Mouse (Mus musculus): ENCODE measurements around the gene Vmp1. TPM values are rescaled to one million over a fixed set of nuclear protein-coding genes. Genes with fewer than 3 reads are reported as not detected.

The Vmp1 gene
- total RNA-seq, 4 experiments from 2014 or later, result 97.5 to 125 (median 114) TPM

DNA sequence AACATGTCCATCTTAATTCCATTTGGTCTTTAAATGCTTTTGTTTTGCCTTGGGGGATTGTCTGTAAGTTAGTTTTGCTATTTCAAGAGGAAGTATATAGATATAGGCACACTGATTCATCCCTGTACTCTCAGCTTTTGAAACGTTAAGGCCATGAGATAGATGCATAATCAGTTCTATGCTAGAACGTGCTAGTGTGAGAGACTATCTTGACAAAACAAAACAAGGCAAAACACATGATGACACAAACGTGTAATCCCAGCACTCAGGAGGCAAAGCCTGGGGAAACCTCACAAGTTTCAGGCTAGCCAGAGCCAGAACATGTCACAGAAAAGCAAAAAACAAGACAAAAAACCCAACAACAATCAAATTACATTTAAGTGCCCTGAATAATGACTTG lies 10.9 kb downstream of the Vmp1 start:
- DNase-seq (ENCODE audit: low spot score in 2 of 2), result no peak

DNA sequence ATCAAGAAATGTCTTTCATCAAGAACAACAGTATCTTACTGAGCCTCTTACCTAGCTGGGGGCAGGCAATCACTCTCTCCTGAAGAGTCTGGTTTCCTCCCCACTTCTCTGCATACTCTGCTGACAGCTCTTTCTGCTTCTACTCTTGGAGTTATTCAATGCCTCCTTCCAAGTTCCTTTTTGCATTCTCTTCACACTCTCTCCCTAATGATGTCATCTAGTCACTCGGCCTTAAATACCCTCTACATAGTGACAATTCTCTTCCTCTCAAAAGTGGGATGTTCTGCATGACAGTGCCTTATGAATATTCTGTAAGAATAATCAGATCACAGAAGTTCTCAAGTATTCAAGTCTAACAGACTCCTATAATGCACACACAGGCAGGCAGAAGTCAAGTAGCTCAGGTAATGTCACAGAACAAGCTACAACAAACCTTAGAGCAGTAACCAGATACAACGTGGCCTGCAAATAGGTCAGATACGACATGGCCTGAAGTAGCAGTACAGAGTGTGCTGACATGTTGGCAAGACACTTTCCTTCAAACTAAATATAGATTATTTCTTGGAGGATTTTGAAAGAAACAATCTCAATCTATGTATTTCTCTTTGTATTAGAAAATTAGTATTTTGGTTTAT lies 12.5 kb downstream of the Vmp1 start:
- no peak for DNase-seq (ENCODE audit: low spot score in 2 of 2)

DNA sequence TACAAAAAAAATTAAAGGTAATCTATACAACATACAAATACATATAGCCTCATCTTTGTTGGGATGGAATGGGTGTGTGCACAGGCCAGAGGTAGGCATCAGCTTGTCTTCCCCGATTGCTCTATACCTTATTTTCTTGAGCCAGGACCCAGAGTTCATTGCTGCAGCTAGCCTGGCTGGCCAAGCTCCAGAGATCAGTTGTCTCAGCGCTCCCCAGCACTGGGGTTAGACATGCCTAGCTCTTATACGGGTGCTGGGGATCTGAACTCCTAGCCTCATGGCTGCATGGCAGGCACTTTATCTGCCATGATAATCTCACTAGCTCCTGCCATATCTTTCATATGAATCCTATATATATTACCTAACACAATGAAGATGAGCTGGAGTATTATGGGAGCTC lies 15.5 kb downstream of the Vmp1 start:
- DNase-seq (ENCODE audit: low spot score in 2 of 2), result no peak

DNA sequence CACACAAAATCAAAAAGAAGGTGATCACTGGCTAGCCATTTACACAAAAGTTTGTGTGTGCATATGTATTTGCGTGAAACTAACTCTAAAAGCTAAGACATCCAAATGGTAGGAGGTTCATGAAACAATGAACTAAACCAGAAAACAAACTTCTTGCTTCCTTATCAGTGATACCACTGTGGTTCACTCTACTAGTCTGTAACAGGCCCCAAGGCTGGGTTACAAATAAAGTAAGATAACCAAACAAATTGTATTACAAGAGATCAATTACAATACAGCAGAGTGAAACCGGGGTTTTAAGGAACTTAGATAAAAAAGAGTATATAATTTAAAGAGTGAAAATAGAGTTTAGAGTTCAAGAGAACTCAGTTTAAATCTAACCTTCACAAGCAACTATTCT lies 16.1 kb downstream of the Vmp1 start:
- no peak for DNase-seq (ENCODE audit: low spot score in 2 of 2)

DNA sequence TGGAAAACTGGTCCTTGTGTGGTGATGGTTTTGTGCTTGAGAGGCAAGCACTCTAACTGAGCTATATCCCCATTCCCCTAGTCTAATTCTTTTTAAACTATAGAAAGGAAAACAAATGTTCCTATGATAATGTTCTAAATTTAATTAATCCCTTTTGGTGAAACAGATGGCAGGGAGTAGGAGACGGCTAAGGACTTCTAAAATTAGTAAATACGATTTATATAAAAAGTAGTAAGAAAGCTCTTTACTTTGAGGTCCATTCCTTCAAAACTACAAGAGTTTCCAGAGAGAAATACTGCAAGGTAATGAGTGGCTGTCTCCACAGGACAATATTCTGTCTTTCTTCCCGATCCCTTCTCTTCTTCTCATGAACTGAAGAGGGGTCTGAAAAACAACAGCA lies 19.2 kb downstream of the Vmp1 start:
- no peak for DNase-seq (ENCODE audit: low spot score in 2 of 2)

DNA sequence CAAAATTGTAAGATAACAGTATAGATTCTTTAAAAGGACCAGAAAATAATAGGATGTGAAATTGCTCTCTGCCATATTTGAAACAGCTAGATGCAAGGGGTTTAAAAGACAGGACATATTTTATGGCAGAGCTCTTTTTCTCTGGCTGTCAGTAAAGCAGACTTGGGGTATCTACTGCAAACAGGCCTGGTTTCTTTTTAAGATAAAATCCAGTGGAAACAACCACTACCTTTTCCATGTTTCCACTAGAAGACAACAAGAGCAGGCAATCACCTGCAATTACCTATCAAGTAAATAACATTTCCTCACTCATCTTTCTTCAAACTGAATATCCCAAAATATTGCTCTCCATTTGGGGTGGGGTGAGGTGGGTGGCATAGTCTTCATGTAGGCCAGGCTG lies 19.7 kb downstream of the Vmp1 start:
- DNase-seq (ENCODE audit: low spot score in 2 of 2), result no peak

DNA sequence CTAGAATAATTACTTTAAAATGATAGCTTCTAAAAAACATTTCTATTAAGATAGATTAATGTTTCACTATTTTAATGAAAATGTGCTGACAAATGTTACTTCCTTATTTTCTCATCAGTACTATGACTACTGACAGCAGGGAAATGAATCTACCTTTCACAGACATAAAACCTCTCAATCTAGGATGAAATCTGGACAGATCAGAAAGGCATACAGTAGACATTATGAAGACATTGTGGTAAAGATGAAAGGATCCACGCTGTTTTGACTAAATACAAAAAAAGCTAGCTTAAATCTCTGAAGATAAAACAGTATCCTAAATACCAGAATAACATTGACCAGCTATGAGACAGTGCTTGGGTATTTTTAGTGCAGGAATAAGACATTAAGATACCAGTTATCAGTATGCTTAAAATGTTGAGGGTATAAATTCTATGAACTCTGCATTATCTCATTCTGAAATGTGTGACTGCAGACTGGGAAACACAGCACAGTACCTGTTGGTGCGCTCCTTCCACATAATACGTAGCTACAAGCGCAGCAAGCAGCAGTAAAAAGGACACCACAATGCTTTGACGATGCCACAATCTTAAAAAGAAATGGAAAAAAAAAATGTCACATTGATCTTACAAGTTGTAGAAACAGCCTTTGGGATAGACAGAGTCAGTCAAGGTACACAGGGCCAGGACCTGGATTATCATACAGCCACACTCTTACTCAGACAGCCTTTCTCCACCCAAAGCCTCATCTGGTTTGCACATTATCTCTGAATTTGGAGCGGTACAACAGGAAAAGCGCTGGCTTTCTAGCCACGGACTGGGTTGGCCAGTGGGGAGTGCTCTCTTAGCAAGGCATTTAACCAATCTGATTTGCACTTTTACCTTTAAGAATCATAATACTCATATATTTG lies 20.4 kb downstream of the Vmp1 start:
- DNase-seq (ENCODE audit: low spot score in 2 of 2), result no peak

DNA sequence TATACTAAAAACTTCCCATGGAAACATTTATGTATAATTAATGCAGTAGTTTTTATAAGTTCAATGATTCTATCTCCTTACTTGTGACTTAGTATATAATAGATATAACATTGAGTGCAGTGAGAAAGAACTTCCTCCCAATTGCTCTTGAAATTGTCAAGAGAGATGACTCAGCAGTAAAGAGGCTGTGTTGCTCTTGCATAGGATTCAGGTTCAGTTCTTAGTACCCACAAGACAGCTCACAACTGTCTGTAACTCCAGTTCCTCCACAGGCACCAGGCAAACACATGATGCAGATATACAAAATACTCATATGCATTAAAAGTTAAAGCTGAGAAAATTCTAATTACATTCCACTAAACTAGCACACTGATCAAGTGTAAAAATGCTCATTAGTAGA lies 25.8 kb downstream of the Vmp1 start:
- no peak for DNase-seq (ENCODE audit: low spot score in 2 of 2)

DNA sequence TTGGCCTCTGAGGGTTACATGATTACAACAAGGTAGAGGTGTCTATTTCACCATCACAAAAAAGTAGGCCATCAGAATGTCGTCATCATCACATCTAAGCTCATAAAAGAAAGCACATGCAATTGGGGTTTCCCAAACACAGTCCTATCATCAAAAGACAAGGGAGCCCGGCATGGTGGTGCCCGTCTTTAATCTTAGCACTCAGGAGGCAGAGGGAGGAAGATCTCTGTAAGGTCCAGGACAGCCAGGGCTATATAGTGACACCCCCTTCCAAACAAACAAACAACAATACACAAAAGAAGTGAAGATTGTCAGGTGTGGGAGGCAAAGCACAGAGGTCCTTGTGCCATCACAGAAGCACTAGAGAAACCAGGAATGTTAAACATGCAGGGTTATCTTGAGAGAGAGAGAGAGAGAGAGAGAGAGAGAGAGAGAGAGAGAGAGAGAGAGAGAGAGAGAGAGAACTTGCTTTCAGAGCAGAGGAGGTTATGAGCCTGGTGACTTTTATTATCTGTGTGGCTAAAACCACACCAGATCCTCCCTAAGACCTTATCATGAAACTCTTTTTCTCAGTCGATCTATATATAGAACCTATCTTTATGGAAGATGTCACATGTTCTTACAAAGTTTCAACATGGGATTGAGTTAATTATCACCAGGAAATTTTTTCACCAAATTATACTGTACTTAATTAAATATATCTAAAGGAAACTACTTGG lies 26.6 kb downstream of the Vmp1 start:
- no peak for DNase-seq (ENCODE audit: low spot score in 2 of 2)

DNA sequence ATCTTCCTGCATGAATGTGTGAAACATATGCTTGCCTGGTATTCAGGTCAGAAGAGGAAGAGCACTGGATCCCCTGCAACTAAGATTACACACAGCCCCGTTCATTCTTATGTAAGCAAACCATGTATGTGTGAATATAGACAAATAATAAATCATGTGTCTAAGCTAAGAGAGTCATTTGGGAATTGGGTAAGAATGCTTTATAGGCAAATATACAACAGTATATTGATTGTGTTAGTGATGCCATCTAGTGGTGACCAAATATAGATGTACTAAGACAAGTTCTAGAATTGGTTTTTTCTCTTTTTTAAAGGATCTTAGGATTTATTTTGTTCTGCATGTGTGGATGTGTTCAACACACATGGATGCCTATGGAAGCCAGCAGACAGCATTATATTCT lies 28.0 kb downstream of the Vmp1 start:
- no peak for DNase-seq (ENCODE audit: low spot score in 2 of 2)

DNA sequence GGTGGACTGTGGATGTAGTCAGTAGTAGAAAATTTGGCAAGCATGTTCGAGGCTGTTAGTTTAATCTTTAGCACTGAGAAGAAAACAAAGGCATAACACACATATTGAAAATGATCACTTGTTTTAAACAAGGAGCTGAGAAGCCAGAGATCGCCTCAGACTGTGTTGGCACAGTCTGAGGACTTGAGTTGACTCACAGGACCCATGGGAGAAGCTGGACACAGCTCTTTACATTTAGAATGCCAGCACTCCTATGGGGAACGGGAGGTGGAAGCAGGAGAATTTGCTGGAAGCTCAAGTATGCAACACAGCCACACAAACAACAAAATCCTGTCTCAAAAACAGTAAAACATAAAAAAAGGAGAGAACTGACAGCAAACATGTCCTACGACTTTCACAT lies 29.5 kb downstream of the Vmp1 start:
- no peak for DNase-seq (ENCODE audit: low spot score in 2 of 2)

DNA sequence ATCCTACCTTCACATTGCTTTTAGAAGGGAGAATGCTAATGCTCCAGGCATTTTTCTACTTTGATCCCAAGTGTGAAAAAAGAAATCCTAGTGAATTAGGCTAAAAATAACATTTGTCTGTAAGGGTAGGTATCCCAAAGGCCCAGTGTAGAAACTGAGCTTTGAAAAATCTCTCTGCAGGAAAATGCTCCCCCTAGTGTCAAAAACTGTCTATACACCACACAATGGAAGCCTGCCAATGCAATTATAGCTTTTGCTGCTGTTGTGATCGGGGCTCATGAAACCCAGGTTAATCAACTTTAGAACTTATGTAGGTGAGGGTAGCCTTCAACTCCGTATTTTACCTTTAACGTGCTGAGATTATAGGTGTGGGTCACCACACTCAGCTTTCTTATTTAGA lies 30.2 kb downstream of the Vmp1 start:
- peak in 1 of 2 experiments; percentile 46 for DNase-seq (ENCODE audit: low spot score in 2 of 2)

DNA sequence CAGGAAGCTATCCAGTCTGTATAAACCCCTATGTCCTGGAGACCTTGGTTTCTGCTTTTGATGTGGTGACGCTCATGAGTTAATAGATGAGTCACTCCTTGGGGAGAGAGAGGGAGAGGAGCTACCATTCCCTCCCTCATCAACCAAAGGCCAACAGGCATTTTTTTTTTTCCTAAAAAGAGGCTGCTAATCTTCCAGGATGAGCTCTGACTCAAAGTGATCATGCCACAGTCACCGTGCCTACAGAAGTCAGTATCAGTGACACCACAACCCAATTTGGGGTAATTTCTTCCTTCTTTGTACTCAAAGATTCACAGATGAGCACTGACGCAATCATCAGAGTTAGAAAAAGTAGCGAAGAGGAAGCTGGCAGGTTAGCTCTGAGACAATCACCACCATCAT lies 31.1 kb downstream of the Vmp1 start:
- DNase-seq (ENCODE audit: low spot score in 2 of 2), result no peak

DNA sequence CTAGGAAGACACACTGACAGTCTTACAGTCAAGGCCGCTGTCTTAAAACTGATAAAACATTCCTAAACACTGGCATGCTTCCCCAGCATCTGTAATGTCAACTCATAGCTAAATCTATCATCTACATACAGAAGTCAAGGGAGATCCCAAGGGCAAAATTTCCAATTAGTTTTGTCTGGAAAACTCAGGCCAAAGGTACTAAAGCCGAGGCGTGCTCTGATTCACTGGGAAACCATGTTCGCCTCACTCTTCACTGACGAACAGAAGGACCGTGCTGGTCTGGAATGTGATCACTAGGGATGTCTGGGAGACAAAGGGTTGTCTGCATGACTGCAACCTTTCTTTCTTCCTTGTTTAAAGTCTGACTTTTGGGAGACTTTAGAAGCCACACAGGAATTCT lies 33.0 kb downstream of the Vmp1 start:
- DNase-seq (ENCODE audit: low spot score in 2 of 2), result no peak

DNA sequence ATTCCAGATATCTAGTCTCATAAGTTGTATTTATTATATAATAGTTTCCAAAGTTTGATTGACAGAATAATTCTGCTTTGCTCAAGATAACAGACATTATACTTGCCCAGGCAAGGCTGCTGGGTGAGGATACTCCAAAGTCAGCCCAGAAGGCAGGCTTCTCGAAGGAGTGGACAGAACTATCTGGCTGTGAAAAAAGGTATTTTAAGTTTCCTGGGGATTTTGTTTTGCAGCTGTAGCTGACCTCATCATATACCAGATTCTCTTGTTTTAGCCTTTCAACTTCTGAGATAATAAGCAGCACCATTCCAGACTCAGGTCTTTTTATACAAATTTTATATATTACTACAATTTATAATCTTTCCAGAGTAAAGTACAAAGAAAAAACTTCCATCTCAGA lies 34.1 kb downstream of the Vmp1 start:
- no peak for DNase-seq (ENCODE audit: low spot score in 2 of 2)

DNA sequence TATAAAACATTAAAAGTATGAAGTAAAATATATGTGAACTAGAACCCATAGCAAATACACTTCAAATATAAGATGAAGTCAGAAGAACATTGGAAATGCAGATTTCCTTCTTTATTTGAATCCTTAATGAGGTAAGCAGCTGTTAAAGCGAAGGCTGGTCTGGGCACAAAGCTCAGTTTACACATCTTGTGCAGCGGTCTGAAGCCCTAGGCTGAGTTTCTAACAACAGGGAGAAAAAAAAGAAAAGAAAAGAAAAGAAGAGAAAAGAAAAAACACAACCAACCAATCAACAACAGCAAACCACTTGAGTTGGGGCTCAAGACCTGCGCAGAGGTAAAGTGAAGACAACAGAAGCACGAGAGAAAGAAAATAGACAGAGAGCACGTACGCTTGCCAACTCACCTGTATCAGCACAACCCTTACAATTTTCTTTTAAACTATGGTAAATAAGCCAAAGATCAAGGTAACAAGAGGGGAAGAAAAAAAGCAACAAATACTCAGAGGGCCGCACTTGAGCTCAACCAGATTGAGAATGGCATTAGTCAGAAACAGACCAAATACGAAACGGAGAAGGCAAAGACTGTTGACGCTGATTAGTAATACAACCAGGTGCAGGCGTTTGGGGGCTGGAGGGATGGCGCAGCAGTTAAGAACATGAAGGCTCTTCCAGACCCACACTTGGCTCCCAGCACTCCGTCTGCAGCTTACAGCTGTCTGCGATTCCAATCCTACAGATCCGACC lies 35.8 kb downstream of the Vmp1 start:
- no peak for DNase-seq (ENCODE audit: low spot score in 2 of 2)

DNA sequence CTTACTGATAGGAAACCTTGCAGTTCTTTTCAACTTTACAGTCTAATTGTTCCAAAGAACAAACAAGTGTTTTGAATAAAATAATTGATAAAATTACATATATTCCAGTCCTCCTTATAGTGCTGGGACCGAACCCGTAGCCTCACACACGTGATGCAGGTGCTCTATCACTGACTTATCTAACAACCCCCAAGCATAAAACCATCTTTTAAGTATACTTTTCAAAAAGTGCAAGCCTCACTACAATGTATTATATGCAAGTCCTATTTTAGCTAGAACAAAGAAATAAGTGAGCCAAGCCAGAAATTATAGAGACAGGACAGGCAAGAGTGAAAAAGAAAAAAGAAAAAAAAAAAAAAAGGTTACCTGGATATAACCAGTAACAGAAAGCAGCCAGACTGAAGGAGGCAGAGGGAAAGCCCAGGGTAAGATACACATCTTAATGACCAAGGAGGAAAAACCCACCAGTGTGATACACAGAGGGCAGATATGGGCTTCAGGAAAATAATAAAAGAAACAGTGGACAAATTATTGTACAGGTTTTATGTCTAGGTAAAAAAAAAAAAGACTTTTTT lies 36.7 kb downstream of the Vmp1 start:
- no peak for DNase-seq (ENCODE audit: low spot score in 2 of 2)

DNA sequence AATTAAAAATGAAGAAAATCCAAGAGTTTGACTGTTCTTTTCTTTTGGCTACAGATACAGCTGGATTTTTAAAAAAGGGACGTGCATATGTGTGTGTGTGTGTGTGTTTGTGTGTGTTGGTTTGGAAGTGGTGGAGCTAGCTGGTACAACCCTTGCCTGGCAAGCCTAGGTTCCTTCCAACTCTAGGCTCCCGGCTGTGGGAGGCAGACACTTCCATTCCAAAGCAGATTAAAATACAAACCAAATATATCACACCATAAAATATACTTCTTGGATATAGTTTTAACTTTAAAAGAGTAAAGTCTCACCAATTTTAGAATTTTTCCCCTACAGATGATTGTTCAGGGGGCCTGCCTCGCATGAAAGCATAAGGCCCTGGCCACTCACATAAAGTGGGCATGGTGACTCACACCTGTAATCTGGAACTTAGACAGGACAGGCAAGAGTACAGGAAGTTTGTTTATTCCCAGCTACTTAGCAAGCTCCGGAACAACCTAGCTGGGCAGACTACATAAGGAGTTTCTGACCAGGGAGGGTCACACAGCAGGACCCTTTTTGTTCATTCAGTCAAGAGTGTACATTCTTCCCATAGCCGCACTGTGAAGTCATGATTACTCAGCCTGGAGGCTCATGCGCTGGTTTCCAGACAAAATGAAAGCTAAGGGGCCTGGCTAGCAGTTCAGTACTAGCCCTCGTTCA lies 37.4 kb downstream of the Vmp1 start:
- DNase-seq (ENCODE audit: low spot score in 2 of 2), result no peak

DNA sequence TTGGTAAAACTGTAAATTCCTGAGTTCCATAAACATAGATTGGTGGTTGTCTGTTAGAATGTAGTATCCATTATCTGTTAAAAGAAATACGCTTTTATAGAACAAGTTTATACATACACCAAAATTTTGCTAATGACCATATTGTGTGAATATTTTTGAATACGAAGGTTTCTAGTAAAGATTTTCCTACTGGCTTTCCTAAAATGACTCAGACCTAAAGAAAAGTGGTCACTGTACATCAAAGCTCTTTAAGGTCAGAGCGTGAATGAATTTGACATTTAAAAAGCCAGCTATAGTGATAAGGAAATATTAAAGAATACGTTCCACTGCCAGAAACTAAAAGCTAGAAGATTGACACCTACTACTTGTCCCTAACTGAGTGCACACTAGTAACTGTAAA lies 39.1 kb downstream of the Vmp1 start:
- no peak for DNase-seq (ENCODE audit: low spot score in 2 of 2)

DNA sequence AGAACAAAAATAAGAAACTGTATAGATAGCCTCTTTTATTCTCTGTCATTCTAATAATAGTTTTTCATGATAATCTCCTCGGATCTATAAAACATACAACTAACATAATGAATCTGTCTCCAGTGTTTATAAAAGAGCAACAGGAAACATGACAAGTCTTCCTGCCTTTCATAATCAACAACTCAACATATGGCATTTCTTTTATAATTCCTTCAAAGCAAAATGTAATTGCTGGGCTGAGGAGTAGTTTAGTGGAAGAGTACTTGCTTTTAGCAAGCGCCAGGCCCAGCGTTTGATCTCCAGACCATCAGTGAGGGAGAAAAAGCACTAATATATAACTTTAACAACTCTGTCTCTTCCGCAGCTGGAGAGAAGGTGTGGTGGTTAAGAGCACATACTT lies 41.9 kb downstream of the Vmp1 start:
- DNase-seq (ENCODE audit: low spot score in 2 of 2), result no peak

DNA sequence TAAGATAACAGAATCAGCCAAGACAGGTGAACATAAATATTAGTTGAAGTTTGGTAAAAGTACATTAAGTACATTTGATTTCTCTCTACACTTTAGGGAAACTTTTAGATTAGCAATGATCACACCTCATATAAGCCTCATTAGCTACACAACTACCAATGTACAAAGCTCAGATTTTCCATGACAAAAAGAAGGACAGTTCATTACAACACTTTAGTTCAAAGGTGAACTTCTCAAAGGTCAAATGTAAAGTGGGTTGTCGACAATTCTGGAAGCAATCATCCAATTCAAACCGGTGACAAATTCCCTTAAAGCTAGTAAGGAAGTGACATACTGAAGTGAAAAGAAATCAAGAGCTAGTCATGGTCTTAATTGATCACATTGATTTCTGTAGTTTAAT lies 45.9 kb downstream of the Vmp1 start:
- DNase-seq (ENCODE audit: low spot score in 2 of 2), result no peak
